Mouse (Mus musculus) midbrain, embryonic 13.5 days (tissue): ENCODE data around the gene Asf1a. TPM values are rescaled to one million over a fixed set of nuclear protein-coding genes. Genes with fewer than 3 reads are reported as not detected.
"Not testable (repeated sequence)": the region's sequence is repeated elsewhere in the genome, so short reads cannot be mapped to it uniquely, and the experiment has no call there.

Experiments used
- ATAC-seq: fragments of 200-750 bp; cut with Nextera tagmentation; 2 replicates; pipeline ENCODE4 v1.8.0; 2017; ENCODE audit warnings: mild to moderate bottlenecking, moderate TSS enrichment, moderate library complexity
- H3K27ac ChIP-seq: fragments of 300-500 bp; sonication (generic); 2 replicates; pipeline ENCODE4 v1.5.1; 2015; ENCODE audit warnings: inconsistent platforms, mild to moderate bottlenecking, moderate library complexity
- H3K27me3 ChIP-seq: fragments of 300-500 bp; sonication (generic); 2 replicates; pipeline ENCODE4 v1.6.1; 2015; ENCODE audit warnings: mild to moderate bottlenecking, inconsistent platforms
- H3K36me3 ChIP-seq: fragments of 300-500 bp; sonication (generic); 2 replicates; pipeline ENCODE4 v1.6.1; 2015; ENCODE audit warnings: mild to moderate bottlenecking, inconsistent platforms
- H3K4me1 ChIP-seq: fragments of 300-500 bp; sonication (generic); replicated peaks from 2 replicates; pipeline ENCODE4 v1.6.1; 2015; ENCODE audit warnings: inconsistent platforms
- H3K4me2 ChIP-seq: fragments of 300-500 bp; sonication (generic); replicated peaks from 2 replicates; pipeline ENCODE4 v1.6.1; 2015; ENCODE audit warnings: moderate library complexity, mild to moderate bottlenecking, inconsistent platforms
- H3K4me3 ChIP-seq: fragments of 300-500 bp; sonication (generic); replicated peaks from 2 replicates; pipeline ENCODE4 v1.5.1; 2015; ENCODE audit warnings: mild to moderate bottlenecking, inconsistent platforms
- H3K9ac ChIP-seq: fragments of 300-500 bp; sonication (generic); replicated peaks from 2 replicates; pipeline ENCODE4 v1.6.1; 2015; ENCODE audit warnings: mild to moderate bottlenecking, inconsistent platforms
- H3K9me3 ChIP-seq: fragments of 300-500 bp; sonication (generic); 2 replicates; pipeline ENCODE4 v1.6.1; 2016; ENCODE audit warnings: mild to moderate bottlenecking, inconsistent platforms
- WGBS: fragments of 180-500 bp; shearing (Covaris S2); methylation state at CpG from one replicate; pipeline ENCODE4 v1.1.7; 2015; 5-methylcytosine and 5-hydroxymethylcytosine counted together
- polyA plus RNA-seq: library from polyadenylated mRNA; unstranded; fragments of >200 nt; fragmentation: Nextera tagmentation; extraction: Ambion mirVana; gene quantifications from 2 replicates; pipeline ENCODE4 v1.2.1, GENCODE M21; 2015

Asf1a gene
- polyA plus RNA-seq, 1 experiment from 2014 or later: 112 TPM

GRCm38 (mm10) chr10:53654239-53654638 lies 57.7 kb downstream of the Asf1a start:
- H3K27me3 ChIP-seq, ATAC-seq, H3K9ac ChIP-seq, H3K36me3 ChIP-seq, H3K4me1 ChIP-seq, H3K4me2 ChIP-seq, H3K27ac ChIP-seq, H3K4me3 ChIP-seq, H3K9me3 ChIP-seq: not testable (repeated sequence)
- WGBS: 86% methylated on average over 5 of the region's 5 CpGs

Other genes starting within 250 kb of the Asf1a start
- 5.1 and 5.6 TPM in 2 replicates for gene Cep85l, start 216.8 kb upstream of the Asf1a start, polyA plus RNA-seq
- gene Mcm9, start 33.7 kb downstream of the Asf1a start, polyA plus RNA-seq: 9.8 and 10.4 TPM in 2 replicates
- gene Fam184a, start 154.4 kb downstream of the Asf1a start, polyA plus RNA-seq: 10.0 and 10.6 TPM in 2 replicates